Mouse (Mus musculus) kidney, adult 2 months (tissue): ENCODE measurements around the gene Trank1.

ENCODE experiments used
- CTCF ChIP-seq: fragments of 200-500 bp; conservative IDR thresholded peaks from 2 replicates; pipeline ENCODE4 v1.5.1; 2011; ENCODE audit warnings: low read depth, mild to moderate bottlenecking, control low read depth, low read length, moderate library complexity, mixed read lengths; ENCODE audit not compliant: insufficient read depth, insufficient read length
- POLR2A ChIP-seq: fragments of 200-500 bp; IDR thresholded peaks from one replicate; pipeline ENCODE4 v1.6.1; 2011; ENCODE audit warnings: low read depth, low read length, control low read depth

DNA sequence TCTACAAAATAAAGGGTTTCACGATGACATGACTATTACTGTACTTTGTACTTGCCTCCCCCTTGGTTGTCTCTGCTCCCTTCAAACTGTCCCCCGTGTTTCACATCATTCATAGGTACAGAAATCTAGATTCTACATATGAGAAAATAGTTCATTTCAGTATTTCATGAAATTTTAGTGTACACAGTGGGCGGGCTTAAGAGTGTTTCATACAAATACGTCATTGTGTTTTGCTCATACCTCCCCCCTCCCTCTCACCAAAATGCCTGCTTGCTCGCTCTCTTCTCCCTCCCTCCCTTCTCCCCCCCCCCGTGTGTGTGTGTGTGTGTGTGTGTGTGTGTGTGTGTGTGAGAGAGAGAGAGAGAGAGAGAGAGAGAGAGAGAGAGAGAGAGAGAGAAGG lies 1.8 kb downstream of the Trank1 start:
- TF ChIP-seq POLR2A (no peak), CTCF (no peak)
